Mouse (Mus musculus) bone marrow, adult 2 months (tissue): ENCODE measurements around the gene Hist2h3c2. TPM values are rescaled to one million over a fixed set of nuclear protein-coding genes. Genes with fewer than 3 reads are reported as not detected.
"Not testable (repeated sequence)": the region's sequence is repeated elsewhere in the genome, so short reads cannot be mapped to it uniquely, and the experiment has no call there.

ENCODE experiments used
- H3K27ac ChIP-seq: fragments of 200-500 bp; 2 replicates; pipeline ENCODE4 v1.5.1; 2012; ENCODE audit warnings: low read depth, mild to moderate bottlenecking, control low read depth, inconsistent platforms, low read length; ENCODE audit not compliant: control insufficient read depth, poor library complexity, insufficient read depth
- H3K4me1 ChIP-seq: fragments of 200-500 bp; 2 replicates; pipeline ENCODE4 v1.6.1; 2011; ENCODE audit warnings: low read length; ENCODE audit not compliant: control insufficient read depth, insufficient read depth
- H3K4me3 ChIP-seq: fragments of 200-500 bp; replicated peaks from 2 replicates; pipeline ENCODE3; 2011; ENCODE audit warnings: mild to moderate bottlenecking, low read depth, low read length, control low read depth; ENCODE audit not compliant: control insufficient read depth
- CTCF ChIP-seq: fragments of 200-500 bp; IDR thresholded peaks from 2 replicates; pipeline ENCODE4 v1.5.1; 2011; ENCODE audit warnings: low read length, control low read depth; ENCODE audit not compliant: control insufficient read depth, insufficient read depth
- POLR2A ChIP-seq: fragments of 200-500 bp; IDR thresholded peaks from 2 replicates; pipeline ENCODE4 v1.6.1; 2011; ENCODE audit warnings: low read depth, mild to moderate bottlenecking, control low read depth, low read length, borderline replicate concordance; ENCODE audit not compliant: control insufficient read depth
- WGBS: fragments of 180-500 bp; shearing (Covaris S2); methylation state at CpG from one replicate; pipeline ENCODE4 v1.1.7; 2018; 5-methylcytosine and 5-hydroxymethylcytosine counted together
- polyA plus RNA-seq: library from polyadenylated mRNA; stranded (reverse); fragments of >200 nt; gene quantifications from 2 replicates; pipeline ENCODE4 v1.2.4, GENCODE M21; 2011; ENCODE audit warnings: low replicate concordance; ENCODE audit not compliant: missing spikeins, insufficient read depth, insufficient read length

Hist2h3c2 gene
- polyA plus RNA-seq, 1 experiment: 79.9 TPM

GRCm38 (mm10) chr3:96254683-96255355 lies 15.9 kb upstream of the Hist2h3c2 start:
- Histone ChIP-seq H3K27ac (peak overlapping the region; percentile 63), H3K4me1 (peaks cover 1% of the 10 kb centered on the region; the same call in 1 of the 2 replicates), H3K4me3 (no peak overlapping the region)
- no peak for TF ChIP-seq POLR2A
- no peak for TF ChIP-seq CTCF
- WGBS: 61% methylated on average over 10 of the region's 10 CpGs

GRCm38 (mm10) chr3:96251787-96252186 lies 12.9 kb upstream of the Hist2h3c2 start:
- no peak for TF ChIP-seq CTCF
- TF ChIP-seq POLR2A: no peak
- Histone ChIP-seq H3K4me3 (no peak overlapping the region), H3K27ac (no peak overlapping the region; the same call in 1 of the 2 replicates), H3K4me1 (peaks cover 3% of the 10 kb centered on the region)
- 37% methylated on average over 3 of the region's 3 CpGs for WGBS

GRCm38 (mm10) chr3:96250890-96251289 lies 12.0 kb upstream of the Hist2h3c2 start:
- WGBS: 77% methylated on average over 3 of the region's 3 CpGs
- H3K4me1 ChIP-seq: peaks cover 3% of the 10 kb centered on the region
- H3K27ac ChIP-seq: peak overlapping the region; percentile 40; the same call in 1 of the 2 replicates
- TF ChIP-seq CTCF (no peak), POLR2A (no peak)
- H3K4me3 ChIP-seq: no peak overlapping the region

GRCm38 (mm10) chr3:96249034-96249345 lies 10.1 kb upstream of the Hist2h3c2 start:
- Histone ChIP-seq H3K4me3 (peak overlapping the region; percentile 12), H3K4me1 (peaks cover 4% of the 10 kb centered on the region), H3K27ac (peak overlapping the region; percentile 69; the same call in 1 of the 2 replicates)
- no peak for TF ChIP-seq POLR2A
- no peak for TF ChIP-seq CTCF
- WGBS: 86% methylated on average over 4 of the region's 4 CpGs

- H3K27ac ChIP-seq: peak overlapping the region; percentile 69
- WGBS: 65% methylated on average over 6 of the region's 6 CpGs
- no peak for TF ChIP-seq POLR2A
- no peak for TF ChIP-seq CTCF
- H3K4me1 ChIP-seq: peaks cover 7% of the 10 kb centered on the region
- peak overlapping the region; percentile 50 for H3K4me3 ChIP-seq
Observed at GRCm38 (mm10) chr3:96248141-96249033, 9.5 kb upstream of the Hist2h3c2 start.

GRCm38 (mm10) chr3:96247356-96248140 lies 8.6 kb upstream of the Hist2h3c2 start:
- WGBS: 15% methylated on average over 11 of the region's 11 CpGs
- peaks cover 7% of the 10 kb centered on the region for H3K4me1 ChIP-seq
- peak overlapping the region; percentile 60 for H3K4me3 ChIP-seq
- TF ChIP-seq POLR2A: no peak
- TF ChIP-seq CTCF: no peak
- H3K27ac ChIP-seq: peak overlapping the region; percentile 88

GRCm38 (mm10) chr3:96246427-96246856 lies 7.5 kb upstream of the Hist2h3c2 start, which contains the start of gene Hist2h3c1:
TSS of gene Hist2h3c1 (plus strand) at chr3:96246685.
- Histone ChIP-seq H3K27ac (peak within 1 kb of the TSS; percentile 88), H3K4me3 (peak within 1 kb of the TSS; percentile 60)
- 0% methylated on average over 9 of the region's 47 CpGs for WGBS
- H3K4me1 ChIP-seq: not testable (repeated sequence)

- TF ChIP-seq POLR2A: peak; percentile 48; the same call in 1 of the 2 replicates
- under 1% methylated on average over 11 of the region's 21 CpGs for WGBS
- not testable (repeated sequence) for H3K4me1 ChIP-seq
- Histone ChIP-seq H3K4me3 (peak overlapping the region; percentile 53), H3K27ac (peak overlapping the region; percentile 81)
Observed at GRCm38 (mm10) chr3:96246018-96246417, 7.1 kb upstream of the Hist2h3c2 start.
